Mouse (Mus musculus): Measurements from ENCODE around the gene Adprhl1. TPM values are rescaled to one million over a fixed set of nuclear protein-coding genes. Genes with fewer than 3 reads are reported as not detected.
A peak's percentile ranks its signal among the peaks of the same experiment; 100 is the strongest.

Gene Adprhl1
- total RNA-seq, 2 experiments from 2014 or later: 1.0 to 1.6 TPM

GRCm38 (mm10) chr8:13230471-13230870, 23.5 kb downstream of the Adprhl1 start:
- DNase-seq (ENCODE audit: low spot score in 2 of 2): no peak

- DNase-seq (ENCODE audit: low spot score in 2 of 2): no peak
Measured at GRCm38 (mm10) chr8:13229802-13230201, 24.2 kb downstream of the Adprhl1 start.

GRCm38 (mm10) chr8:13228923-13229610, 24.9 kb downstream of the Adprhl1 start:
- no peak for DNase-seq (ENCODE audit: low spot score in 2 of 2)

GRCm38 (mm10) chr8:13227184-13227583, 26.8 kb downstream of the Adprhl1 start:
- DNase-seq (ENCODE audit: low spot score in 2 of 2): no peak

- DNase-seq (ENCODE audit: low spot score in 2 of 2): no peak
Measured at GRCm38 (mm10) chr8:13226288-13226687, 27.7 kb downstream of the Adprhl1 start.

- no peak for DNase-seq (ENCODE audit: low spot score in 2 of 2)
Measured at GRCm38 (mm10) chr8:13224426-13224825, 29.5 kb downstream of the Adprhl1 start.

GRCm38 (mm10) chr8:13218441-13218840, 35.5 kb downstream of the Adprhl1 start:
- no peak for DNase-seq (ENCODE audit: low spot score in 2 of 2)

- DNase-seq (ENCODE audit: low spot score in 2 of 2): no peak
Measured at GRCm38 (mm10) chr8:13217986-13218385, 36.0 kb downstream of the Adprhl1 start.

- no peak for DNase-seq (ENCODE audit: low spot score in 2 of 2)
Measured at GRCm38 (mm10) chr8:13217093-13217492, 36.9 kb downstream of the Adprhl1 start.

GRCm38 (mm10) chr8:13216386-13216785, 37.6 kb downstream of the Adprhl1 start:
- DNase-seq (ENCODE audit: low spot score in 2 of 2): no peak

GRCm38 (mm10) chr8:13213479-13214268, 40.3 kb downstream of the Adprhl1 start:
- peak; percentile 88 to 92 for DNase-seq (ENCODE audit: low spot score in 2 of 2)

- no peak for DNase-seq (ENCODE audit: low spot score in 2 of 2)
Measured at GRCm38 (mm10) chr8:13209770-13210169, 44.2 kb downstream of the Adprhl1 start.

- DNase-seq (ENCODE audit: low spot score in 2 of 2): no peak
Measured at GRCm38 (mm10) chr8:13208627-13209355, 45.2 kb downstream of the Adprhl1 start.

GRCm38 (mm10) chr8:13206290-13206689, 47.7 kb downstream of the Adprhl1 start:
- no peak for DNase-seq (ENCODE audit: low spot score in 2 of 2)

- DNase-seq (ENCODE audit: low spot score in 2 of 2): no peak
Measured at GRCm38 (mm10) chr8:13205311-13205710, 48.7 kb downstream of the Adprhl1 start.

GRCm38 (mm10) chr8:13204371-13205140, 49.4 kb downstream of the Adprhl1 start:
- no peak for DNase-seq (ENCODE audit: low spot score in 2 of 2)

- no peak for DNase-seq (ENCODE audit: low spot score in 2 of 2)
Measured at GRCm38 (mm10) chr8:13203472-13203871, 50.5 kb downstream of the Adprhl1 start.

- no peak for DNase-seq (ENCODE audit: low spot score in 2 of 2)
Measured at GRCm38 (mm10) chr8:13202806-13203205, 51.2 kb downstream of the Adprhl1 start.

- DNase-seq (ENCODE audit: low spot score in 2 of 2): no peak
Measured at GRCm38 (mm10) chr8:13202041-13202440, 51.9 kb downstream of the Adprhl1 start.

- DNase-seq (ENCODE audit: low spot score in 2 of 2): no peak
Measured at GRCm38 (mm10) chr8:13201013-13201334, 53.0 kb downstream of the Adprhl1 start.

- DNase-seq (ENCODE audit: low spot score in 2 of 2): peak; percentile 9 to 16
Measured at GRCm38 (mm10) chr8:13200301-13201012, 53.5 kb downstream of the Adprhl1 start, which contains the start of gene Grtp1. Gene Grtp1, minus strand, starts transcription at chr8:13200620.

All from left cerebral cortex, adult 18-20 months (tissue).